Mouse (Mus musculus): ENCODE measurements around the gene Lat2. TPM values are rescaled to one million over a fixed set of nuclear protein-coding genes. Genes with fewer than 3 reads are reported as not detected.

The Lat2 gene
- total RNA-seq, 2 experiments from 2014 or later: 4.3 to 4.4 TPM

DNA sequence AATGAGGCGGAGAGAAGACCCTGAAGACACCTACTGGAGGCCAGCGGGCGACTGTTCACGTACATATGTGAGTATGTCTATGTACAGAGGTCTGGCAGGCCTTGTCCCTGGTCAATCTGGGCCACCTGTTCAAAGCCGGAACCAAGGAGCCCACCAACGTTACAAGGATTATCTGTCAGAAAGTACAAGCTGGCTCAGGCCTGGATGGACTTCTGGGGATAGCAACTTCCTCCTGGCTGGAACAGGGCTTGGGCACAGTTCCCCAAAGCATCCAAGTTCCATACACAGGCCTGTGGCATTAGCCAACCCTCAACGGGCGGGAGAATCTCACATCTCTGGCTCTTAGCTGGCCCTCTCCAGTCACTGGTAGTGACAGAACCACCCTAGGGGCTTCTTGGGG is 529 bp downstream of the Lat2 start:
- DNase-seq (ENCODE audit: low spot score in 2 of 2): no peak

- no peak for DNase-seq (ENCODE audit: low spot score in 2 of 2)
Observed at GRCm38 (mm10) chr5:134613727-134614126, 1.1 kb downstream of the Lat2 start.

DNA sequence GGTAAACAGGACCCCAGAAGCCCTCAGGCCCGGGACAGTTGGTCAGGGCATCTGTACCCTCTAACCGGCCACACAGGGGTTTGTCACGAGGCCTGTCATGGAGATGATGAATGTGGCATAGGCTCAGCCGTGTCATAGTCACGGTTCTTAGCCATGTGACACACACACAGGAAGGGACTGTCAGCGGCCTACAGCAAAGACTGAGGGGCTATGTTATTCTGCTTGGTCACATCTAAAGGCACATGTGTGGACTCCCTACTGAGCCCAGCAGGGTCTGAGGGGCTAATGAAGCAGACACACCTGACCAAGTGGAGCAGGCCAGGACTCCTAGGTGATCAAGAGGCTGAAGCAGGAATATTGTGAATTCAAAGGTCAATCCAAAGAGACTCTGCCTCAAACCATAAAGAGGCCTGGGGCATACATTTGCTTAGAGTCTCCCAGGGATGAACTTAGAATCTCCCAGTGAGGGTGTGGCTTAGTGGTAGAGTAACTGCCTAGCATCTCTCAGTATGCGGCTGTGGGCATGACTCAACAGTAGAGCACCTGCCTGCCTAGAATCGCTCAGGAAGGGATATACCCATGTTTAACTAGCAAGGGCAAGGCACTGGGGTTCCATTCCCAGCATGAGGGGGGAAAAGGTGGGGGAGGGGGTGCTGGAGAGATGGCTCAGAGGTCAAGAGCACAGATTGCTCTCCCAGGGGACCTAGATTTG is 2.9 kb downstream of the Lat2 start:
- DNase-seq (ENCODE audit: low spot score in 2 of 2): no peak

- DNase-seq (ENCODE audit: low spot score in 2 of 2): no peak
Observed at GRCm38 (mm10) chr5:134609916-134610643, 4.7 kb downstream of the Lat2 start.

GRCm38 (mm10) chr5:134607121-134607520 is 7.7 kb downstream of the Lat2 start:
- no peak for DNase-seq (ENCODE audit: low spot score in 2 of 2)

DNA sequence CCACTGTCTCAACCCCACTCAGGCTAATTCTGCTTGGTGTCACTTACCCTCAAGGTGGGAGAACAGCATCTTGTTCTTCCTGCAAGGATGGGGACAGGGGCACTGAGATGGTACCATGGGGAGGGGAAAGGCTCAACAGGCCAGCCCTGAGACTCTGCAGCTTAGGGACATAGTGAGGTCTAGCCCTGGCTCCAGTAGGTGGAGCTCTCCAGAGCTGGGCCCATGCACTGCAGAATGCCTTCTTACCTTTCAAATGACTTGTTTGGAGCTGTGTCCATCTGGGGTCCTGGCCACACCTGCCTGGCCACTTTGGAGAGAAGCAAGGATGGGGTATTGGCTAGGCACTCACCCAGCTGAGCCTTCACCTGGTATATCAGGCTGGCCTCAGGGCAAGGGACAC is 8.5 kb downstream of the Lat2 start:
- DNase-seq (ENCODE audit: low spot score in 2 of 2): no peak

GRCm38 (mm10) chr5:134604376-134604775 is 10.4 kb downstream of the Lat2 start:
- DNase-seq (ENCODE audit: low spot score in 2 of 2): no peak

GRCm38 (mm10) chr5:134597711-134598110 is 17.1 kb downstream of the Lat2 start:
- no peak for DNase-seq (ENCODE audit: low spot score in 2 of 2)

GRCm38 (mm10) chr5:134593093-134593492 is 21.7 kb downstream of the Lat2 start:
- no peak for DNase-seq (ENCODE audit: low spot score in 2 of 2)

GRCm38 (mm10) chr5:134592026-134592581 is 22.7 kb downstream of the Lat2 start:
- no peak for DNase-seq (ENCODE audit: low spot score in 2 of 2)

- DNase-seq (ENCODE audit: low spot score in 2 of 2): no peak
Observed at GRCm38 (mm10) chr5:134589900-134590299, 24.9 kb downstream of the Lat2 start.

GRCm38 (mm10) chr5:134584798-134585197 is 30.0 kb downstream of the Lat2 start:
- DNase-seq (ENCODE audit: low spot score in 2 of 2): no peak

GRCm38 (mm10) chr5:134583884-134584213 is 31.0 kb downstream of the Lat2 start:
- no peak for DNase-seq (ENCODE audit: low spot score in 2 of 2)

DNA sequence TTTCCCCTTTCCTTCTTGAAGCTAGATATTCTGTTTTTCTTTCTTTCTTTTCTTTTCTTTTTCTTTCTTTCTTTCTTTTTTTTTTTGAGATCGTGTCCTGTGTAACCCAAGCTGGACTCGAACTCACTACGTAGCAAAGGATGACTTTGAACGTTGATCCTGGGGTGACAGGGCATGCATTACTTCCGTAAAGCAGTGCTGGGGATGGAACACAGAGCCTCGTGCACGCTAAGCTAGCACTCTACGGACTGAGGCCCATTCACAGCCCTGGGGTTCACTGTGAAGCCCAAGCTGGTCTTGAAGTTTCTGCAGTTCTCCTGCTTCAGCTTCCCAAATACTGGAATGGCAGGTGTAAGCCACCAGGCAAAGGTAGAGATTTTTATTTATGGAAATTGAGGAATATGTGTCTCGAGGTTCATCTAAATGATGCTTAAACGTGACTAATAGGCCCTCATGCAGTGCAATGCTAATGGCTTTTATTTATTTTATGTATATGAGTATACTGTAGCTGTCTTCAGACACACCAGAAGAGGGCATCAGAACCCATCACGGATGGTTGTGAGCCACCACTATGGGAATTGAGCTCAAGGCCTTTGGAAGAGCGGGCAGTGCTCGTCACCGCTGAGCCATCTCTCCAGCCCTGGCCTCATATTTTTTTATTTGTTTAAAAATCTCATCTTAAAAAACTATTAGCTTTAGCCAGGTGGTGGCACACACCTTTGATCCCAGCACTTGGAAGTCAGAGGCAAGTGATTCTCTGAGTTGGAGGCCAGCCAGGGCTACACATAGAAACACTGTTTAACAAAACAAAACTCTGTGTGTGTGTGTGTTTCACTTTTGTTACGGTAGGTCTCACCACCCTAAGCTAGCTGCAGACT is 31.6 kb downstream of the Lat2 start:
- DNase-seq (ENCODE audit: low spot score in 2 of 2): no peak

GRCm38 (mm10) chr5:134582221-134582907 is 32.5 kb downstream of the Lat2 start:
- DNase-seq (ENCODE audit: low spot score in 2 of 2): peak; percentile 92 to 95

- DNase-seq (ENCODE audit: low spot score in 2 of 2): no peak
Observed at GRCm38 (mm10) chr5:134581146-134581545, 33.7 kb downstream of the Lat2 start, which contains the start of gene Rfc2. Rfc2 (plus strand) TSS chr5:134581366.

DNA sequence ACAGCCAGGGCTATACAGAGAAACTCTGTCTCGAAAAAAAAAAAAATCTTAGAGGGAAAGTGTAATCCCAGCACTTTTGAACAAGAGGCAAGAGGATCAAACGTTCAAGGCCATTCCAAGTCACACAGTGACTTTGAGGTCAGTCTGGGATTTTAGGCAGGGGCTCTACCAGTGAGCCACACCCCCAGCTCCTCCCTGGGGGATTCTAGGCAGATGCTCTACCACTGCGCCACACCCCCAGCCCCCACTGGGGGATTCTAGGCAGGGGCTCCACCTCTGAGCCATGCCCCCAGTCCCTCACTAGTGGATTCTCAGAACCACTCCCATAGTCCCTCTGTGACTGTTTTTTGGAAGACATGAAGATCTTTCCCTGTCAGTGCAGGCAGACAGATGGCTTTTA is 35.7 kb downstream of the Lat2 start:
- no peak for DNase-seq (ENCODE audit: low spot score in 2 of 2)

- no peak for DNase-seq (ENCODE audit: low spot score in 2 of 2)
Observed at GRCm38 (mm10) chr5:134577534-134577933, 37.3 kb downstream of the Lat2 start.

DNA sequence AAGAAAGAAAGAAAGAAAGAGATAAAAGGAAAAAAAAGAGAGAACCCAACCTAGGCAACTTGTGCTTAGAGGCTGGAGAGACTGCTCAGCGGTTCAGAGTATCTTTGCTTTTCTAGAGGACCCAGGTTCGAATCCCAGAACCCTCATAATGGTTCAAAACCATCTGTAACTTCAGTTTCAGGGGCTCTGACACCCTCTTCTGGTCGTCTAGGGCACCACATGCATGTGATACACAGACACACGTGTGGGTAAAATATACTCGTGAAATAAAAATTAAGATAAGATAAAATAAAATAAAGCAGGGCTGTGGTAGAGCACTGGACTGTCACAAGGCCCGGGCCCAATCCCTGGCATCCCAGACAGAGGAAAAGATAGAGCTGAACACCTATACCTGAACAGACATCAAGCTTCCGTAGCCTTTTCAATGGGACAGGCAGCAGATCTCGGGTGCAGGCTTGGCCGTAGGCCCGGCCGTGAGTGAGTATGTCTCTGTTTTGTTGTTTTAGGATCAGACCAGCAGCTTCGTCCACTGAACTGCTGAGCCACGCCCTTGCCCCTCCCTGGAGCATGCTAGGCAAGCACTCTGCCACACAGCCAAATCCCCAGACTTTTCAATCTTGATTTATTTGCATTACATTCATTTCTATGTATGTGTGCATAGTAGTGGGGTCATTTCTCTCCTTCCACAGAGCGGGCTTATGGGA is 38.2 kb downstream of the Lat2 start:
- no peak for DNase-seq (ENCODE audit: low spot score in 2 of 2)

DNA sequence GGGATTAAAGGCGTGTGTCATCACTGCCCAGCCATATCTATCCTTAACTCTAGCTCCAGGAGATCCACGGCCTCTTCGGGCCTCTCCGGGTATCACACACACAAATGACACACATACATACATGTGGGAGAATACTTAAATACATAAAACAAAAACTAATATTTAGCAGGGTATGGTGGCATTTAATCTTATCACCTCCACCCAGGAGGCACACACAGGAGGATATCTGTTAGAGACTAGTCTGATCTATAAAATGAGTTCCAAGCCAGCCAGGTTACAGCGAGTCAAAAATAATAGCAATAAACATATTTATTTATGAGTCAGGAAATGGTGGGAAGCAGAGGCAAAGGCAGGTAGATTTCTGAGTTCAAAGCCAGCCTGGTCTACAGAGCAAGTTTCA is 39.0 kb downstream of the Lat2 start:
- DNase-seq (ENCODE audit: low spot score in 2 of 2): no peak

Measured in adrenal gland, postnatal 4 days (tissue).